Mouse (Mus musculus) gastrocnemius, adult 2 months (tissue): ENCODE results near the gene Gm21188. TPM values are rescaled to one million over a fixed set of nuclear protein-coding genes. Genes with fewer than 3 reads are reported as not detected.
A peak's percentile ranks its signal among the peaks of the same experiment; 100 is the strongest.
"Not testable (repeated sequence)": the region's sequence is repeated elsewhere in the genome, so short reads cannot be mapped to it uniquely, and the experiment has no call there.

Experiments
- DNase-seq: peaks from one replicate; pipeline ENCODE4 v3.0.0; 2022
- H3K27ac ChIP-seq: fragments of 200-600 bp; 2 replicates; pipeline ENCODE4 v1.8.1; 2022; ENCODE audit warnings: mild to moderate bottlenecking
- H3K4me3 ChIP-seq: fragments of 200-600 bp; 2 replicates; pipeline ENCODE4 v1.8.1; 2022; ENCODE audit warnings: mild to moderate bottlenecking, moderate library complexity
- intact Hi-C: fragments of 180-260 bp; cut with DNase I; formaldehyde crosslinking; loops from one replicate; pipeline ENCODE4 v1.15.1; 2025
- long read RNA-seq, 2 experiments: library from polyadenylated mRNA; stranded (forward); transcript quantifications; one replicate each; pipeline ENCODE4 v2.0.0; 2021
- total RNA-seq, 2 experiments: library from RNA; stranded (reverse); gene quantifications; 2 replicates each; pipeline ENCODE4 v1.2.3; 2021

Gm21188 gene
- under 1 TPM; 0.13 to 0.22 TPM for total RNA-seq
- long read RNA-seq, experiment 1 = 0 reads
- long read RNA-seq, experiment 2 = 0 reads

DNA sequence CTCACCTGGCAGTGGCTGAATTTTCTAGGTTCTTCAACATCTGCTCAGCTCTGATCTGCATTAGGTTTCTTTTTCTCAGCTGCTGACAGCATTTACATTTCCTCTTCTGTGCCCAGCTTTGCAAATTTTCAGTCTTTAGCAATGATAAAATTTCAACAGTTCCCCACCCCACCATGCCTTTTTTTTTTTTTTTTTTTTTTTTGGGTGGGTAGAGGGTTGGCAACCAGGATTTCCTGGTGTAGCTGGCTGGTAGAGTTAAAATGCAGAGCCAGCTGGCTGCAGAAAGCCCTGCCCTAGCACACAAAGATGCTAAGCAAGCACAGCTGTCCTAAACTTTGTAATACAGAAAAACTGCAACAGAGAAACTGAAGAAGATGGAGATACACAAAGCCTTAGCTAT is at the start of gene Gm21188:
Gene Gm21188, minus strand, starts transcription at position 110 of the 400 bp plus-strand sequence.
- DNase-seq, H3K4me3 ChIP-seq, intact Hi-C loops, H3K27ac ChIP-seq: not testable (repeated sequence)

DNA sequence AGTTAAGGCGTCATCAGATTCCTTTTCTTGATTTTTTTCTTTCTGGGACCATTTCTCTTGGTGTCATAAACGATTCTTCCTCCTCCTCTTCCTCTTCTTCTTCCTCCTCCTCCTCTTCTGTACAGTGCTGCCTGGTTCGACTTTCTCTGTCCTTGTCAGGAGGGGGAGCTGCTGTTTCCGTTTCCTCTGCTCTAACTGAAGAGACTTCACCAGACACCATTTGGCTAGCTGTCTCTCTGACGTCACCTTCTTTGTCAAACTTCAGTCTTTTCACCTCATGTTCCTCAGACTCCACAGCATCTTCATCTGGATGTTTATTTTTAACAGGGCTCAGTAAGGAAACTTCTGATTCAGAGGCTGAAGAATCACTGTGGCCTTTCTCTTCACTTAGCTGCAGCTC is 47.3 kb upstream of the Gm21188 start:
- intact Hi-C loops, DNase-seq, H3K27ac ChIP-seq, H3K4me3 ChIP-seq: not testable (repeated sequence)

- H3K4me3 ChIP-seq, H3K27ac ChIP-seq, DNase-seq, intact Hi-C loops: not testable (repeated sequence)
Measured at GRCm38 (mm10) chr13:120096938-120097256, 44.9 kb upstream of the Gm21188 start.

- intact Hi-C loops, DNase-seq, H3K27ac ChIP-seq: not testable (repeated sequence)
- H3K4me3 ChIP-seq = peak overlapping the region; percentile 63
Measured at GRCm38 (mm10) chr13:120096241-120096937, 44.4 kb upstream of the Gm21188 start.

GRCm38 (mm10) chr13:120092950-120093349 is 41.0 kb upstream of the Gm21188 start:
- H3K27ac ChIP-seq, intact Hi-C loops, DNase-seq, H3K4me3 ChIP-seq: not testable (repeated sequence)

DNA sequence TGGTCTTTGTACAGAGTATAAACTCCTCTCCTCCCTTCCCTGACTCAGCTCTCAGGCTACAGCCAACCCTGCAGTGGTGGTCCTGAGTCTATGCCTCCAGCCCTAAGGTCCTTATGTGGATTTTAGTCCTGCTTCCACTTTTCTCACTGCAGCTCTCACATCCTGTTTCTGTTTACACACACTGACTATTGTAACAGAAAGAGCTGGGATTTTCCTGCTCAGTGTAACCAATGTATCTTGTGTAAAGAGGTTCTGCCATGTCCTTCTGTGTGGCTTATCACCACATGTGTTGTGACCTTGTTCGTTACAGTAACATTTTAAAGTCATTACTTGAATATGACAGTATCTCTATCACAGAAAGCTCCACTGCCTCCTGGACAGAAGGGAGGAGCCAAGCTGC is 27.6 kb upstream of the Gm21188 start:
- intact Hi-C loops, H3K27ac ChIP-seq: not testable (repeated sequence)

DNA sequence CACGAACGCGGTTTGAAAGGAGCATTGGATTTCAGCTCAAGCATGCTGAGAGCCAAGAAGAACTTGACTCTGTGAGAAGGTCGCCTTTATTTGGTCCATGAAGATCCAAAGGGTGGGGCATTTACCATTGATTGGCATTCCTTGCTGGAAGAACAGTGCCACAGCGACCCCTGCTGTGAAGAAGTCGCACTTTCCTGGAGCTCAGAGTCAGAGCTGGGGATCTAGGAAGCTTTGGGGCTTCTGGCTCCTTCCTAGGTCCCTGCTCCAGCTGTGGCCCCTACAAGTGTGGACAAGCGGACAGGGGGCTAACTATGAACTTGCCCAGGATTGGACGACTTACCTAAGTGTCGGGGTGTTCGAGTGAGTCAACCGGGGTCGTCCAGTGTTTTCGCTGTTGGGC is 18.9 kb upstream of the Gm21188 start:
- H3K4me3 ChIP-seq, H3K27ac ChIP-seq, DNase-seq, intact Hi-C loops: not testable (repeated sequence)

More for the DNA sequence above, 27.6 kb upstream of the Gm21188 start:
- not testable (repeated sequence) for DNase-seq, H3K4me3 ChIP-seq

- intact Hi-C loops, H3K4me3 ChIP-seq, DNase-seq, H3K27ac ChIP-seq: not testable (repeated sequence)
Measured at GRCm38 (mm10) chr13:120070012-120070598, 18.1 kb upstream of the Gm21188 start.

DNA sequence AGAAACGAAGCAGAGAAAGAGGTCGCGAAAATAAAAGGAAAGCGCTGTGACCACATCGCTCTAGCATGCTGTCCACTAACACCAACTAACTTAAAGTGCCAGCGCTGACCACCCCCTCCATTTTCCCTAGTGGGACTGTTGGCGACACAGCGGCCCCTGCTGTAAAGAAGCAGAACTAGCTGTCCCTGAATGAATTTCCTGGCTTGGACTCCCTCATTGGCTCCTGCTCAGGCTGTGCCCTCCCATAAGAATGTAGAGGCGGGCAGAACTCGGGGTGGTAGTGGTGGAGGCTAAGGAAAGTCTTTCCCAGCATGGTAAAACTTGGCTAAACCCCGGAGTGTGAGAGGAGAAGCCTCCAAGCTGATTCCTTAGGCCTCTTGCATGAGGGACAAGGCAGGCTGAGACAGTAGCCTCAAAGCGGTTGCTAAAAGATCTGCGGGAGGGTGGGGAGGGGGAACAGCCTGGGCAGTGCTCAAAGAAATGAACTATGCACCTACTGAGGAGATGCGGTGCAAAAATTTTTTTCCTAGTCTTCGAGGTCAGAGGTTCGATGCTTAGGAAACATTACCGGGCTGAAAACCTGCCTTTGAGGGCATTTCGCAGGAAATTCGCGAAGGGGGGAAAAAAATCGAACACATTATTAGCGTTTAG is 11.6 kb upstream of the Gm21188 start:
- H3K4me3 ChIP-seq, H3K27ac ChIP-seq, intact Hi-C loops, DNase-seq: not testable (repeated sequence)

- intact Hi-C loops, H3K4me3 ChIP-seq: not testable (repeated sequence)
Measured at GRCm38 (mm10) chr13:120062903-120063302, 10.9 kb upstream of the Gm21188 start.

GRCm38 (mm10) chr13:120048608-120049007 is 3.4 kb downstream of the Gm21188 start:
- intact Hi-C loops, H3K4me3 ChIP-seq, H3K27ac ChIP-seq, DNase-seq: not testable (repeated sequence)

More at GRCm38 (mm10) chr13:120062903-120063302, 10.9 kb upstream of the Gm21188 start:
- not testable (repeated sequence) for DNase-seq, H3K27ac ChIP-seq

- H3K4me3 ChIP-seq, intact Hi-C loops, DNase-seq, H3K27ac ChIP-seq: not testable (repeated sequence)
Measured at GRCm38 (mm10) chr13:120048186-120048585, 3.8 kb downstream of the Gm21188 start.

DNA sequence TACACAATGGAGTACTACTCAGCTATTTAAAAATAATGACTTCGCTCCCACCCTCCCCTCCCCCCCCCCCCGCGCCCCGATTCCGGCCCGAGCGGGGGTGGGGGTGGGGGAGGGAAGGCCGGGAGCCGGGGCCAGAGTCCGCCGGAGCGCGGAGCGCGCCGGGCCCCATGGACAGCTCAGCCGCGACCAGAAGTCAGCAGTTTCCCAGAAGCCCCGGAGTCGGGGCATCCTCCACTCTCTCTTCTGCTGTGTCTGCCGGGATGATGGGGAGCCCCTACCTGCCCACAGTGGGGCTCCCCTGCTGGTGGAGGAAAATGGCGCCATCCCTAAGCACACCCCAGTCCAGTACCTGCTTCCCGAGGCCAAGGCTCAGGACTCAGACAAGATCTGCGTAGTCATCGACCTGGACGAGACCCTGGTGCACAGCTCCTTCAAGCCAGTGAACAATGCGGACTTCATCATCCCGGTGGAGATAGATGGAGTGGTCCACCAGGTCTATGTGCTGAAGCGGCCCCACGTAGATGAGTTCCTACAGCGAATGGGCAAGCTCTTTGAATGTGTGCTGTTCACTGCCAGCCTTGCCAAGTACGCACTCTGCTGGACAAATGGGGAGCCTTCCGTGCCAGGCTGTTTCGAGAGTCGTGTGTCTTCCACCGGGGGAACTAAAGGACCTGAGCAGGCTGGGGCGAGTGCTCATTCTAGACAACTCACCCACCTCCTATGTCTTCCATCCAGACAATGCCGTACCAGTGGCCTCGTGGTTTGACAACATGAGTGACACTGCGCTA is 5.4 kb downstream of the Gm21188 start:
- DNase-seq, intact Hi-C loops, H3K27ac ChIP-seq, H3K4me3 ChIP-seq: not testable (repeated sequence)
